Mouse (Mus musculus) cerebellum, adult 2 months (tissue): ENCODE data around the gene Enpp1.

Source experiments
- CTCF ChIP-seq: fragments of 200-500 bp; IDR thresholded peaks from 2 replicates; pipeline ENCODE4 v1.5.1; 2011; ENCODE audit warnings: low read depth, mild to moderate bottlenecking, control low read depth, low read length, moderate library complexity, borderline replicate concordance; ENCODE audit not compliant: insufficient read depth
- POLR2A ChIP-seq: fragments of 200-500 bp; IDR thresholded peaks from 2 replicates; pipeline ENCODE4 v1.6.1; 2011; ENCODE audit warnings: low read length, control low read depth, borderline replicate concordance; ENCODE audit not compliant: insufficient read depth

DNA sequence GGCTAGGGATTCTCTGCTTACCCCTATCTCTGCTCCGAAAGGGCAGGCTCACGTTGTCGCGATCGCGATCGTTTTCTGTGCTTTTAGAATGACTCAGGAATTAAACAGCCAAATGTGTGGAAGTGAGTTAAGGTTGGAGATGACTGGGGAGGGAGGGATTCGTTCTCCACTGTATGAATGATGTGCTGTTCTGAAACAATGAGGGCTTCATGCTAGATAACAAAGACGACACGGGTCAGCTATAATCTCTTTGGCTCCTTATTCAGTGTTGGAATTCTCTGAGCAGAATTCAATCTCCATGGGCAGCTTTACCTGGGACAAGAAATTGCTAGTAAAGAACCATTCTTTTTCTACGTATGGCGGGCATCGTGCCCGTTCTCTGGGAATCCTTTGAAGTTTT is 6.1 kb upstream of the Enpp1 start:
- TF ChIP-seq CTCF: no peak
- TF ChIP-seq POLR2A: no peak
